Mouse (Mus musculus): ENCODE measurements around the gene Hoxa9.

DNA sequence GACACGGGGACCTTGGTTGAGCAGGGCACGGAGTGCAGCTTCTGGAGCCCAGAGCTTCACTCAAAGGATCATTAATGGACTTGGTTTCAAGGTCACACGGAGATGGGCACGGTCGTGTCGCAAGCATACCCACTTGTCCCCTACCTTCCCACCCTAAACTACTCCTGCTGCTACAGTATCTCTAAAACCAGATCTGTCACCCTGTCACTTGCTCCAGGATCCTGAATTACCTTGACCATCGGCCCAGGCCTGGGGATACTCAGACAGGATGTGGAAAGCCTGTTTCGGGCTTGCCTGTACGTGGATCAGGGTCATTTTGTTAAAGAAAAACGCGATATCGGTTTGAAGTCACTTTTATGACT, 21.2 kb downstream of the Hoxa9 start:
- TF ChIP-seq CTCF (IDR thresholded peaks at IDR 0.05; ENCODE audit: low read depth): no peak
- TF ChIP-seq EP300 (IDR thresholded peaks at IDR 0.05; ENCODE audit: low read depth): no peak
